In the genomic region with DNA sequence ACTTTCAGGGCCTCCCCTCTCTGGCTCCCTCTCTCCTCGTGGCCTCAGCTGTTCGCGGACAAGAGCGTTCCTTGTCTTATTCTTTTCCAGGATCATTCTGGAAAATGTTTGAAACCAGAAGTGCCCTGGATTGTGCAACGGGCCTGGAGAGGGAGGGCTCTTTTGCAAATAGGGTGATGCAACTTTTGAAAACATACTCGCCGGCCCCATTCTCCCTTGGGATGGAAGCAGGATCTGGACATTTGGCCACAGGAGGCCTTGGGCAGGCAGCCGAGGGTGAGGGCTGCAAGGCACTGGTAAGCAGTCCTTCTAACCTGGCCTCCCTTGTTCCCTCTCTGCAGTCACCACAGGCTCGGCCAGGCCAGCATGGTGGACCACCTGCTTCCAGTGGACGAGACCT, we compare ENCODE assay signal across 9 mouse cellular contexts. TPM values are rescaled to one million over a fixed set of nuclear protein-coding genes. Genes with fewer than 3 reads are reported as not detected.
A peak's percentile ranks its signal among the peaks of the same experiment; 100 is the strongest.
DNase-seq lines count a peak whose midpoint lies in the region; ATAC-seq lines count a peak whose summit lies in the region.
"Had no signal": no experiment of that assay in that cellular context is flagged by ENCODE, and none has a peak within 500 bp of the region (broad histone marks: within the 10 kb centered on the region; RNA-seq: fewer than 3 reads in every experiment).

No protein-coding gene starts in this region.

- H3K27me3 ChIP-seq in erythroblast, embryonic 14.5 days (ENCODE audit: control insufficient read depth): peaks cover 35% of the 10 kb centered on the region
- peaks cover 41% of the 10 kb centered on the region for H3K27me3 ChIP-seq in liver, embryonic 15.5 days
- peaks cover 3% of the 10 kb centered on the region; the same call in 1 of the 2 replicates for H3K27me3 ChIP-seq in midbrain, embryonic 16.5 days (ENCODE audit: control insufficient read depth, insufficient read depth, low read depth, low read length)

- no peak for ATAC-seq in erythroblast, adult 5-6 weeks (replicated peaks; ENCODE audit: low FRiP score, poor library complexity, severe bottlenecking)
- no peak for ATAC-seq in liver, embryonic 15.5 days (ENCODE audit: insufficient read depth)
- no peak for ATAC-seq in midbrain, embryonic 16.5 days
- ATAC-seq in monocyte, adult 5-6 weeks (replicated peaks; ENCODE audit: insufficient number of reproducible peaks, low FRiP score, low TSS enrichment, poor library complexity, severe bottlenecking): no peak

- peak; percentile 24 for DNase-seq in urinary bladder, postnatal 25 days (ENCODE audit: low spot score)
- no peak for DNase-seq in urinary bladder, postnatal 10 days (ENCODE audit: low spot score)
- DNase-seq in c-Kit-positive CD71-positive TER-119-positive erythroid progenitor cells, embryonic 14.5 days (ENCODE audit: low spot score): no peak

- H3K4me3 ChIP-seq in erythroblast, embryonic 14.5 days (replicated peaks): peak overlapping the region; percentile 4
- peak overlapping the region; percentile 26 for H3K4me3 ChIP-seq in liver, embryonic 15.5 days (replicated peaks)
- no peak overlapping the region for H3K4me3 ChIP-seq in midbrain, embryonic 16.5 days (ENCODE audit: low read depth, low read length)

- H3K36me3 ChIP-seq in erythroblast, embryonic 14.5 days (ENCODE audit: control insufficient read depth): peaks cover 11% of the 10 kb centered on the region; the same call in 1 of the 2 replicates
- no peaks in the 10 kb centered on the region for H3K36me3 ChIP-seq in liver, embryonic 15.5 days (replicated peaks)
- no peaks in the 10 kb centered on the region for H3K36me3 ChIP-seq in midbrain, embryonic 16.5 days (ENCODE audit: control insufficient read depth, insufficient read depth, low read length)

- peak overlapping the region; percentile 78 for H3K27ac ChIP-seq in liver, embryonic 15.5 days (replicated peaks)
- H3K27ac ChIP-seq in midbrain, embryonic 16.5 days (ENCODE audit: low read length): no peak overlapping the region

- no peaks in the 10 kb centered on the region for H3K9me3 ChIP-seq in erythroblast, embryonic 14.5 days (ENCODE audit: control insufficient read depth, low read length)
- H3K9me3 ChIP-seq in liver, embryonic 15.5 days (replicated peaks): no peaks in the 10 kb centered on the region
- no peaks in the 10 kb centered on the region for H3K9me3 ChIP-seq in midbrain, embryonic 16.5 days (replicated peaks; ENCODE audit: control insufficient read depth, low read length, poor library complexity, severe bottlenecking)

- WGBS in liver, embryonic 15.5 days (ENCODE audit: insufficient replicate concordance): 62% methylated on average over 10 of the region's 10 CpGs
- WGBS in midbrain, embryonic 16.5 days: 86% methylated on average over 10 of the region's 10 CpGs

- no peak overlapping the region for H3K9ac ChIP-seq in liver, embryonic 15.5 days
- no peak overlapping the region for H3K9ac ChIP-seq in midbrain, embryonic 16.5 days (ENCODE audit: low read depth, low read length)

- peak overlapping the region; percentile 47 for H3K4me2 ChIP-seq in liver, embryonic 15.5 days
- no peak overlapping the region for H3K4me2 ChIP-seq in midbrain, embryonic 16.5 days (ENCODE audit: low read length)

- peaks cover 4% of the 10 kb centered on the region; the same call in 1 of the 2 replicates for H3K4me1 ChIP-seq in erythroblast, embryonic 14.5 days (ENCODE audit: control insufficient read depth)
- peaks cover 22% of the 10 kb centered on the region for H3K4me1 ChIP-seq in liver, embryonic 15.5 days (replicated peaks)
- peaks cover 10% of the 10 kb centered on the region for H3K4me1 ChIP-seq in midbrain, embryonic 16.5 days (ENCODE audit: control insufficient read depth, insufficient read depth, low read length)

RNA-seq across cellular contexts. Expression of a gene that starts 3.7 kb away (rescaled TPM):
- polyA plus RNA-seq in erythroblast, embryonic 14.5 days (2012): 0.02 TPM in 1 of 2 replicates, not detected in the other
- not detected in 2 replicates for total RNA-seq in erythroblast, adult 5-6 weeks (2015; ENCODE audit: low replicate concordance)
- total RNA-seq in erythroblast, adult 5-6 weeks (2017; ENCODE audit: low replicate concordance): 0.42 and 0.43 TPM in 2 replicates
- polyA plus RNA-seq in liver, embryonic 15.5 days (2015; fragmentation: Nextera tagmentation; extraction: Ambion mirVana): 18.4 and 22.4 TPM in 2 replicates
- 12.6 and 17.5 TPM in 2 replicates for polyA plus RNA-seq in midbrain, embryonic 16.5 days (2015; fragmentation: Nextera tagmentation; extraction: Ambion mirVana)
- not detected in 3 replicates for total RNA-seq in monocyte, adult 5-6 weeks (2017)
- total RNA-seq: hematopoietic stem cell, adult 5-6 weeks had no signal

RNA-seq across cellular contexts. Expression of a gene that starts 20.1 kb away (rescaled TPM):
- polyA plus RNA-seq in erythroblast, embryonic 14.5 days (2012): 0.05 TPM in 1 of 2 replicates, not detected in the other
- not detected in 2 replicates for total RNA-seq in erythroblast, adult 5-6 weeks (2015; ENCODE audit: low replicate concordance)
- 1.2 TPM in 1 of 2 replicates, not detected in the other for total RNA-seq in erythroblast, adult 5-6 weeks (2017; ENCODE audit: low replicate concordance)
- 32.1 and 39.0 TPM in 2 replicates for polyA plus RNA-seq in liver, embryonic 15.5 days (2015; fragmentation: Nextera tagmentation; extraction: Ambion mirVana)
- polyA plus RNA-seq in midbrain, embryonic 16.5 days (2015; fragmentation: Nextera tagmentation; extraction: Ambion mirVana): 46.5 and 72.2 TPM in 2 replicates
- total RNA-seq in monocyte, adult 5-6 weeks (2017): 0.68 to 2.9 TPM in 2 of 3 replicates, not detected in the other

RNA-seq across cellular contexts. Expression of a gene that starts 37.5 kb away (rescaled TPM):
- polyA plus RNA-seq in erythroblast, embryonic 14.5 days (2012): not detected in 2 replicates
- not detected in 2 replicates for total RNA-seq in erythroblast, adult 5-6 weeks (2015; ENCODE audit: low replicate concordance)
- not detected in 2 replicates for total RNA-seq in erythroblast, adult 5-6 weeks (2017; ENCODE audit: low replicate concordance)
- polyA plus RNA-seq in liver, embryonic 15.5 days (2015; fragmentation: Nextera tagmentation; extraction: Ambion mirVana): 0.08 TPM in 1 of 2 replicates, not detected in the other
- polyA plus RNA-seq in midbrain, embryonic 16.5 days (2015; fragmentation: Nextera tagmentation; extraction: Ambion mirVana): 8.4 TPM in 2 replicates
- total RNA-seq in monocyte, adult 5-6 weeks (2017): not detected in 3 replicates
- total RNA-seq: hematopoietic stem cell, adult 5-6 weeks had no signal

Comparison
In these comparisons a context has a peak if more than half of its experiments do, and no peak if none do; other contexts are left out.
1. RNA of a gene that starts 3.7 kb away (polyA plus RNA-seq): 18.4 to 22.4 TPM in liver, embryonic 15.5 days and 12.6 to 17.5 TPM in midbrain, embryonic 16.5 days; 0.02 TPM in erythroblast, embryonic 14.5 days; every median in the first group is over 10 times any median in the second.
2. RNA of a gene that starts 20.1 kb away (polyA plus RNA-seq): 46.5 to 72.2 TPM in midbrain, embryonic 16.5 days and 32.1 to 39.0 TPM in liver, embryonic 15.5 days; 0.05 TPM in erythroblast, embryonic 14.5 days; every median in the first group is over 10 times any median in the second.